18 mouse cellular contexts compared by ENCODE assay signal in genomic region chr11:5716246-5716645, GRCm38 (mm10). TPM values are rescaled to one million over a fixed set of nuclear protein-coding genes. Genes with fewer than 3 reads are reported as not detected.
DNase-seq lines count a peak whose midpoint lies in the region; ATAC-seq and TF ChIP-seq lines count a peak whose summit lies in the region.
"Had no signal": no experiment of that assay in that cellular context is flagged by ENCODE, and none has a peak within 500 bp of the region (broad histone marks: within the 10 kb centered on the region; RNA-seq: fewer than 3 reads in every experiment).

No protein-coding gene starts in this region.

- TF ChIP-seq RAD21 in MEL (IDR thresholded peaks at IDR 0.05; ENCODE audit: low read depth, low read length): no peak

- no peak for ATAC-seq in liver, embryonic 14.5 days (ENCODE audit: insufficient read depth)
- no peak for ATAC-seq in liver, embryonic 12.5 days
- no peak for ATAC-seq in megakaryocyte, adult 5-6 weeks (ENCODE audit: poor library complexity, severe bottlenecking)
- ATAC-seq: forebrain, embryonic 15.5 days had no signal

- H3K27ac ChIP-seq in gastrocnemius, adult 2 months: peak overlapping the region; percentile 46; the same call in 1 of the 2 replicates
- H3K27ac ChIP-seq in liver, embryonic 14.5 days: no peak overlapping the region
- no peak overlapping the region for H3K27ac ChIP-seq in liver, embryonic 12.5 days
- no peak overlapping the region for H3K27ac ChIP-seq in MEL (ENCODE audit: control insufficient read depth, low read depth, low read length)
- H3K27ac ChIP-seq: embryonic facial prominence, embryonic 13.5 days; forebrain, embryonic 15.5 days; left cerebral cortex, adult 2 months; limb, embryonic 15.5 days had no signal

- H3K4me2 ChIP-seq in liver, embryonic 14.5 days (ENCODE audit: low read depth): no peak overlapping the region
- no peak overlapping the region for H3K4me2 ChIP-seq in liver, embryonic 12.5 days
- H3K4me2 ChIP-seq: embryonic facial prominence, embryonic 13.5 days; forebrain, embryonic 15.5 days; limb, embryonic 15.5 days; midbrain, embryonic 11.5 days had no signal

- no peaks in the 10 kb centered on the region for H3K9me3 ChIP-seq in liver, embryonic 14.5 days (ENCODE audit: control insufficient read depth, low read length)
- no peaks in the 10 kb centered on the region for H3K9me3 ChIP-seq in liver, embryonic 12.5 days (replicated peaks)
- H3K9me3 ChIP-seq in MEL (replicated peaks; ENCODE audit: insufficient read depth, low read length): no peaks in the 10 kb centered on the region
- H3K9me3 ChIP-seq: embryonic facial prominence, embryonic 13.5 days; forebrain, embryonic 15.5 days; limb, embryonic 15.5 days had no signal

- H3K79me2 ChIP-seq in MEL (ENCODE audit: control insufficient read depth, insufficient read depth, low read length, poor library complexity): no peaks in the 10 kb centered on the region

- no peak for TF ChIP-seq POLR2A in MEL (IDR thresholded peaks at IDR 0.05; ENCODE audit: control insufficient read depth in 1 of 2, insufficient read depth in 1 of 2, low read depth in 1 of 2, low read length in 2 of 2, poor library complexity in 1 of 2)

- TF ChIP-seq EP300 in liver, embryonic 14.5 days (IDR thresholded peaks at IDR 0.05; ENCODE audit: low read depth): no peak
- TF ChIP-seq EP300 in MEL (IDR thresholded peaks at IDR 0.05; ENCODE audit: low read depth in 1 of 2, low read length in 2 of 2): no peak

- TF ChIP-seq CTCF in gastrocnemius, adult 2 months (IDR thresholded peaks at IDR 0.05): no peak
- 0 out of 2 replicates have a peak, but pooled peaks have one; percentile 3 for TF ChIP-seq CTCF in liver, embryonic 14.5 days (IDR thresholded peaks at IDR 0.05; ENCODE audit: low read depth)
- peak in 1 of 3 experiments; percentile 8; a peak in 1 of 6 replicates for TF ChIP-seq CTCF in MEL (IDR thresholded peaks at IDR 0.05 in 2 of 3, conservative IDR thresholded peaks at IDR 0.05 in 1 of 3; ENCODE audit: control insufficient read depth in 1 of 3, insufficient read depth in 1 of 3, low read depth in 2 of 3, low read length in 3 of 3, poor library complexity in 1 of 3, severe bottlenecking in 1 of 3)

- WGBS in liver, embryonic 14.5 days (ENCODE audit: insufficient replicate concordance): 84% methylated on average over 11 of the region's 11 CpGs
- 87% methylated on average over 11 of the region's 11 CpGs for WGBS in liver, embryonic 12.5 days (ENCODE audit: insufficient replicate concordance)

- no peak overlapping the region for H3K9ac ChIP-seq in liver, embryonic 14.5 days (replicated peaks)
- H3K9ac ChIP-seq in liver, embryonic 12.5 days: no peak overlapping the region
- no peak overlapping the region for H3K9ac ChIP-seq in MEL (ENCODE audit: control insufficient read depth, low read depth, low read length, poor library complexity, severe bottlenecking)
- H3K9ac ChIP-seq: embryonic facial prominence, embryonic 13.5 days; forebrain, embryonic 15.5 days; limb, embryonic 15.5 days had no signal

- peaks cover 26% of the 10 kb centered on the region for H3K36me3 ChIP-seq in liver, embryonic 14.5 days (replicated peaks; ENCODE audit: control insufficient read depth, insufficient read depth, low read depth)
- peaks cover 60% of the 10 kb centered on the region for H3K36me3 ChIP-seq in liver, embryonic 12.5 days
- H3K36me3 ChIP-seq in MEL (ENCODE audit: control insufficient read depth in 1 of 2, insufficient read depth in 2 of 2, low read length in 2 of 2): peaks cover 0 to 7% of the 10 kb centered on the region in 2 experiments; a peak in 2 of 4 replicates

- intact Hi-C loops in gastrocnemius, adult 2 months (cut with DNase I): no loop called here

- H3K27me3 ChIP-seq in liver, embryonic 14.5 days (ENCODE audit: control insufficient read depth, insufficient read depth, low read length): no peaks in the 10 kb centered on the region
- no peaks in the 10 kb centered on the region for H3K27me3 ChIP-seq in liver, embryonic 12.5 days (replicated peaks)
- H3K27me3 ChIP-seq in MEL (ENCODE audit: control insufficient read depth in 1 of 2, insufficient read depth in 2 of 2, low read length in 2 of 2): no peaks in the 10 kb centered on the region
- H3K27me3 ChIP-seq: embryonic facial prominence, embryonic 13.5 days; forebrain, embryonic 15.5 days; limb, embryonic 15.5 days had no signal

- H3K4me3 ChIP-seq in gastrocnemius, adult 2 months: no peak overlapping the region
- H3K4me3 ChIP-seq in liver, embryonic 14.5 days (ENCODE audit: insufficient read depth in 1 of 2, low read depth in 2 of 2, low read length in 2 of 2): no peak overlapping the region
- no peak overlapping the region for H3K4me3 ChIP-seq in liver, embryonic 12.5 days
- H3K4me3 ChIP-seq in MEL (ENCODE audit: control insufficient read depth in 1 of 2, insufficient read depth in 1 of 2, low read depth in 2 of 2, low read length in 2 of 2): no peak overlapping the region
- H3K4me3 ChIP-seq: embryonic facial prominence, embryonic 13.5 days; forebrain, embryonic 15.5 days; left cerebral cortex, adult 2 months; limb, embryonic 15.5 days had no signal

- no peaks in the 10 kb centered on the region for H3K4me1 ChIP-seq in liver, embryonic 14.5 days (replicated peaks; ENCODE audit: control insufficient read depth in 2 of 2, insufficient read depth in 2 of 2, low read length in 1 of 2)
- no peaks in the 10 kb centered on the region for H3K4me1 ChIP-seq in liver, embryonic 12.5 days
- H3K4me1 ChIP-seq in MEL (ENCODE audit: control insufficient read depth in 1 of 2, insufficient read depth in 2 of 2, low read length in 2 of 2): no peaks in the 10 kb centered on the region
- H3K4me1 ChIP-seq: embryonic facial prominence, embryonic 13.5 days; forebrain, embryonic 15.5 days had no signal

- peak; percentile 26 for DNase-seq in gastrocnemius, adult 2 months
- DNase-seq in gastrocnemius, adult 8-10 months (ENCODE audit: low spot score in 2 of 2): no peak
- no peak for DNase-seq in liver, embryonic 14.5 days (ENCODE audit: low read depth in 3 of 3, low spot score in 3 of 3)
- DNase-seq in MEL (ENCODE audit: low read depth, low spot score): no peak
- no peak for DNase-seq in cerebellum, postnatal 25 days
- DNase-seq: cerebellum, postnatal 36 days; embryo, embryonic 11 days; gastrocnemius, postnatal 14 days; kidney, adult 11 months; lung, adult 18-20 months; lung, postnatal 10 days had no signal

TF ChIP-seq in MEL, 35 proteins besides CTCF, POLR2A, EP300 and RAD21:
- TF ChIP-seq MAX (IDR thresholded peaks at IDR 0.05; ENCODE audit: low read length) (no peak), SMC3 (IDR thresholded peaks at IDR 0.05; ENCODE audit: low read depth, low read length) (0 out of 2 replicates have a peak, but pooled peaks have one; percentile 14)
TF ChIP-seq in MEL: peak in this region for 1.

RNA-seq across cellular contexts. Expression of gene Mrps24, which starts 0.8 kb away (rescaled TPM):
- 100 to 1,000 TPM in 1 of 2 experiments, 10 to 100 TPM in 1; 92.2 to 109 TPM for total RNA-seq in gastrocnemius, adult 2 months (2021)
- 100 to 1,000 TPM in 3 of 4 experiments, 10 to 100 TPM in 1; 98.9 to 119 (median 108) TPM for total RNA-seq in gastrocnemius, adult 8-10 months (2022)
- 46.6 and 61.8 TPM in 2 replicates for polyA plus RNA-seq in liver, embryonic 14.5 days (2012; rRNA removed)
- polyA plus RNA-seq in liver, embryonic 14.5 days (2014; fragmentation: Nextera tagmentation; extraction: Ambion mirVana): 130 TPM in 2 replicates
- 143 and 149 TPM in 2 replicates for polyA plus RNA-seq in liver, embryonic 12.5 days (2016; fragmentation: Nextera tagmentation; extraction: Ambion mirVana)
- total RNA-seq in MEL (2012; rRNA removed): 159 and 184 TPM in 2 replicates
- 100 to 1,000 TPM in 1 of 2 experiments, not detected in 1; 163 TPM for polyA plus RNA-seq in MEL (2012; ENCODE audit: insufficient read depth in 1 of 2, insufficient read length in 2 of 2, low read depth in 1 of 2, low replicate concordance in 2 of 2, missing spikeins in 1 of 2)
- total RNA-seq in megakaryocyte, adult 5-6 weeks (2015): 67.4 and 74.1 TPM in 2 replicates
- total RNA-seq in megakaryocyte, adult 5-6 weeks (2017): 30.7 and 41.2 TPM in 2 replicates

RNA-seq across cellular contexts. Expression of gene Urgcp, which starts 45.9 kb away (rescaled TPM):
- 10 to 100 TPM; 42.2 to 48.9 TPM for total RNA-seq in gastrocnemius, adult 2 months (2021)
- 10 to 100 TPM; 46.2 to 52.2 (median 48.2) TPM for total RNA-seq in gastrocnemius, adult 8-10 months (2022)
- polyA plus RNA-seq in liver, embryonic 14.5 days (2012; rRNA removed): 2.9 and 3.5 TPM in 2 replicates
- 4.7 and 6.3 TPM in 2 replicates for polyA plus RNA-seq in liver, embryonic 14.5 days (2014; fragmentation: Nextera tagmentation; extraction: Ambion mirVana)
- polyA plus RNA-seq in liver, embryonic 12.5 days (2016; fragmentation: Nextera tagmentation; extraction: Ambion mirVana): 13.4 and 14.6 TPM in 2 replicates
- 27.8 and 29.2 TPM in 2 replicates for total RNA-seq in MEL (2012; rRNA removed)
- 10 to 100 TPM; 19.5 to 34.9 TPM for polyA plus RNA-seq in MEL (2012; ENCODE audit: insufficient read depth in 1 of 2, insufficient read length in 2 of 2, low read depth in 1 of 2, low replicate concordance in 2 of 2, missing spikeins in 1 of 2)
- 4.1 and 4.5 TPM in 2 replicates for total RNA-seq in megakaryocyte, adult 5-6 weeks (2015)
- 7.5 and 8.7 TPM in 2 replicates for total RNA-seq in megakaryocyte, adult 5-6 weeks (2017)
